Mouse (Mus musculus) gonadal fat pad, adult 2 months (tissue): Measurements from ENCODE around the gene Spint5. TPM values are rescaled to one million over a fixed set of nuclear protein-coding genes. Genes with fewer than 3 reads are reported as not detected.

ENCODE experiments used
- DNase-seq: peaks from one replicate; pipeline ENCODE4 v3.0.0-alpha.2; 2012; ENCODE audit warnings: low read depth
- polyA plus RNA-seq: library from polyadenylated mRNA; depleted of rRNA; stranded (reverse); fragments of >200 nt; gene quantifications from 2 replicates; pipeline ENCODE4 v1.2.3, GENCODE M21; 2012; rRNA removed

Spint5 gene
- polyA plus RNA-seq, 1 experiment = 127 TPM

DNA sequence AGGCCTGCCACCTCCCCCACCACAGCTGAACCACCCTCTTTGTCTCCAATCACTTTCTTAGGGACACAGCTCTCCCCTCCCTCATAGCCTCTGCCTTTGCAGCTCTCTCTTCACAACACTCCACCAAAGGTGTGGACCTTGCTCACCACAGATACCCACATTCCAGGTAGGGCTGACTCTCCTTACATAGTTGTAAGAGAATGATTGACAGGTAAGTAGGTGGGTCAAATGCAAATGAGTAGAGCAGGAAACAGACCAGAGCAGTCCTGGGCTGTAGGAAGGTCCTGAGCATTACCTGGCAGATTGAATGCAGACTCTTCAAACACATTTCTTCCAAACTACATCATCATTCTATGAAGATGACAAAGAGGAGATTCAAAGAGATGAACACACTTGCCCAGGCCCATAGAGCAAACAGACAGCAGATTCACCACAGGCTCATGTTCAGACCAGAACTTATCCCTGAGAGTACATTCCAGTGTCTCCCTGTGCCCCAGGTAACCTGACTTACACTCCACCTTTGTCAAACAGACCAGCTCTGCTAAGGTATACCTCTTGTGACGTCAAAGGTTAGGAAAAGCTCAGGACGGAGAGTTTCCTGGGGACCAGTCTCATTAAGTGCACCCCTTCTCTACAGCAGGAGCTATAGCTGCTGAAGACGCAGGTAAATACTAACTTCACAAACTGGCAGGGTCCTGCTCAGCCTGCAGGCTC lies 22.4 kb downstream of the Spint5 start:
- DNase-seq = no peak

DNA sequence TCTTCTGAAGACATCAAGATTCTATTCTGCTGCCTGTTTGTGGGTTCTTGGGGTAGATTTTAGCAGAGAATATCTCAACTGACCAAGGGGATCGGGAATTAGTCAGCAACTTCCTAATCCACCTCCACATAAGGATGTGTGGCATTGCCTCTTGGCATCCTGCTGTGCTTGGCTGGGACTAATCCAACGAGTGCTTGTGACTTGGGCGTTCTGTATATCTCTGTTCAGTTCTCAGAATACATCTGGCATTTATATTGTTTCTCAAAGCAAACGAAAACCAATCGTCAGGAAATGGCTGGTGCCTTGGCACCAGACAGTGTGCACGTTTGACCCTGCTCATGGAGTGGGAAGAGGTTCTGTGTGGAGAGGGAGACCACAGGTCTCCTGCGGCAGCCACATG lies 24.8 kb downstream of the Spint5 start:
- no peak for DNase-seq

DNA sequence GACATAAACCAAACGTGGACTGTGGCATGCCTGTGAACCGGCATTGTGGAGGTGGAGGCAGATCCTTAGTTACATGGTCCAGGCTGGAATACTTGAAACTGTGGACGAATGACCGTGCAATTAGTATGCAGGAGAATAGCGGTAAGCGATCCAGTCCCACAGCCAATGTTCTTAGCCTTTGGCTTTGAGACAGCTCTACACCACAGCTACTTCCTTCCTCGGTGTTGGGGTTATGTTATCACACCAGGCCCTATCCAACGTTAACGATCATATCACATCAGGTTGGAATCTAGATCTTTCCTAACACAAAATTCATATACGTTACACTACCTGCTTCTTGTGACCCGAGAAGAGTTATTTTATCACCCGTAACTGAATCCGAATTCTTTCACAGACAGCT lies 29.9 kb downstream of the Spint5 start:
- DNase-seq = no peak

DNA sequence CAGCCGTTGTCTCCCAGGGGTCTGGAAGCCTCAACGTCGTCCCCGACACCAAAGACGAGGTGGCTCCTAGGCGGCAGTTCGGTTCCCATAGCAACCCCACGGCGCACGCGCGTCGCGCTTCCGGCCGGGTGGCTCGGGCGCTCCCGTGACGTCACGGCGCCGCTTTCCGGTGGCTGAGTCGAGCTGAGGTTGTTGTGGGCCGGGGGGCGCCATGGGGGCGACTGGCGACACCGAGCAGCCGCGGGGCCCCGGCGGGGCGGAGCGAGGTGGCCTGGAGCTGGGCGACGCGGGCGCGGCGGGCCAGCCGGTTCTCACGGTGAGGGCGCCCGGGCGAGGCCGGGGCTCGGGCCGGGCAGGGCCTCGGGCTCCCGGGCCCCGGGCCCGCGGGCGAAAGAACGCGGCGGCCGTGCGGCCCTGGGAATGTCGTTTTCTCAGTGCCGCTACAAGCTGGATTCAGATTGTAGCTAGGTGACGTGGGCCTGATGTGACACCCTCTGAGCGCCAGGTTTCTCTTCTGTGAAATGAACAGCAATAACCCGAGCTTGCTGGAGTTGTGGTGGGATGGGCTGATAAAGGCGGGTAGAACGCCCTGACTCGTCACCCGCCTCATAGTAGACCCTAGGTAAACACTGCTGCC lies 30.9 kb downstream of the Spint5 start, which contains the start of the genes Wfdc3 and Dnttip1:
TSS of gene Wfdc3 (minus strand) at position 89 of the 637 bp plus-strand sequence.
TSS of gene Dnttip1 (plus strand) at position 141 of the 637 bp plus-strand sequence.
- DNase-seq = no peak

DNA sequence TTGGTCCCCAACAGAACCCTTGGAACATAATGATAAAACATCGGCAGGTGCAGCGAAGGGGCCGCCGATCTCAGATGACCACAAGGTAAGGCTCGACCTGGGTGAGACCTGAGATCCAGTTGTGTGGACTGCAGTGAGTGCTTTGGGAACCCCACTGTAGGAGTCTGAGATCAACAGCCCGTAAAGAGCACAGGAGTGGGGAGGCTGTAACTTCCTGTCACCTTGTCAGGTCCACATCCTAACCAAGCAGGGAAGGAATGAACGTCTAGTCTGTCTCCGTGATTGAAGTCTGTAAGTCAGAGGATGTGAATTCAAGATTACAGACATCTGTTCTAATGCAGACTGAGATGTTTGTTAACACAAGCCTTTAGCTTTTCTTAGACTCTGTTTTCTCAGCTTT lies 31.6 kb downstream of the Spint5 start:
- no peak for DNase-seq

DNA sequence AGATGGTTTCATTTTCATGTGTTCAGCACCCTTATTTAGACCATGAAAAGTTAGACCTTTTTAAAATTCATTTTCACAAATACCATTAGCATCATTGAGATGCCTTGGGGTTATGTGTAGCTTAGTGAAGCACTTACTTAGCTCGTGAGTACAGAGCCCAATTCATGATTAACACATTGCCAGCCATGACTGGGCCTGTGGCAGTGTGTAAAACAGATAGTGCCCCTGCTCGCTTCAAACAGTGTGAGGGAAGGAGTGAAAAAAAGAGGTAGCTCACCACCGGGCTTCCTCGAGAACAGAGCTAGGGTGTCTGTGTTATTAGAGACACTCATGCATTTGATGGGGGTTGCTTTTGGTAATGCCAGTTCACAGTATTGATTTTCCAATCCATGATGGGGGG lies 33.1 kb downstream of the Spint5 start:
- no peak for DNase-seq

DNA sequence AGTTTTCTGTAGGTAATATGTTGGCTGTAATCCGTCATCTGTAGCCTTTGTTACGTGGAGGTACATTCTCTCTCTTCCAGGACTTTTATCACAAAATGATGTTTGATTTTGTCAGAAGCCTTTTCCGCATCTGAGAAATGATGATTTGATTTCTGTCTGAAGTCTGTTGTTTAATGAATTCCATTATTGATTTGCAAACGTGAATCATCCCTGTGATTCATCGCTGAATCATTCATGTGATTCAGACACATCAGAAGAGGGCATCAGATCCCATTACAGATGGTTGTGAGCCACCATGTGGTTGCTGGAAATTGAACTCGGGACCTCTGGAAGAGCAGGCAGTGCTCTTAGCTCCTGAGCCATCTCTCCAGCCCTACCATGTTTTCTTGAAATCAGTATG lies 33.9 kb downstream of the Spint5 start:
- no peak for DNase-seq

DNA sequence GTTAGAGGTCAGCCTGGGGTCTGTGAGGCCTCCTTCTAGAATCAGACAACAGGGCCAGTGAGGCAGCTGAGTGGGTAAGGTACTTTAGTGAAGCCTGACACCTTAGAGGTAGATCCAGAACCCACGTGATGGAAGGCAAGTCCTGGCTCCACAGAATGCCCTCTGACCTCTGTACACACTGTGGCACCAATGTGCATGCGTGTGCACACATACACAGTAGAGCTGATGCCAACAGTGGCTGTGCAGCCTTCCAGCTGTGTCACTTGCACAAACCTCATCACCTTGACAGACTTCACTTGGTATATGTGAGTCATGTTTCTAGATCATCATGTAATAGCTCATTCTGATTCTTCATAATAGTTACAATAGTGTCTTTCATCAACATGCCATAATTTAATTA lies 37.3 kb downstream of the Spint5 start:
- no peak for DNase-seq

DNA sequence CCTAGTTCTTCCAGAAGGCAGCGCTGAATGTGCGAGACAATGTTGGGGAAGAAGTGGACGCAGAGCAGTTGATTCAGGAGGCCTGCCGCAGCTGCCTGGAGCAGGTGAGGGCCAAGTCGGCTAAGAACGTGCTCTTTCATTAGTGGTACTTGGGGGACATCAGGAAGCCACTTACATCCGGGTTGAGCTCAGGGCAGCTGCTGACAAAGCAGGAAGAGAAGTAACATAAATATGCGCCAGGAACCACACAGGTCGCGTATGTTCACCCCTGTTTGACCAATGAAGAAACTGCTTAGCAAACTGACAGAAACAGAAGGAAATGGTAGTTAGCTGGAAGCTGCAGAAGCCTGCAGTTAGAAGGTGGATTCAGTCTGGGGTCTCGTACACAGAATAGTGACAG lies 39.0 kb downstream of the Spint5 start:
- DNase-seq = no peak

DNA sequence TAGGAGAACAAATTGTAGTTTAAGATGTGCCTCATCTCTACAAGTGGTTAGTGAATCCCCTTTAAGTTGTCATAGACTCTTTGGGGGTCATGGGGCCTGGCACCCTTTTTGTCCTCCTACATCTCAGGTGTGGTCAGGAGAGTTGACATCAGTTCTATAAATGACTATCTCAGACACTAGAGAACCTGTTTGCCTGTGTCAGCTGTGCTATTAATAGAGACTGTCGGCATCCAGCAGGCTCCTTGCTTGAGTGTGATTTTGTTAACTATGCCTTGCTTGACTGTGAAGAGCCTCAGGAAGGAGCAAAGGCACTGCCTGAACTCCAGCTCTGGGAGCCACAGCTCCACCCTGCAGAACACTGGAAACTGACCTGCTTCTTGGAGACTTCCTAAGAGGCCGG lies 39.7 kb downstream of the Spint5 start:
- DNase-seq = no peak

DNA sequence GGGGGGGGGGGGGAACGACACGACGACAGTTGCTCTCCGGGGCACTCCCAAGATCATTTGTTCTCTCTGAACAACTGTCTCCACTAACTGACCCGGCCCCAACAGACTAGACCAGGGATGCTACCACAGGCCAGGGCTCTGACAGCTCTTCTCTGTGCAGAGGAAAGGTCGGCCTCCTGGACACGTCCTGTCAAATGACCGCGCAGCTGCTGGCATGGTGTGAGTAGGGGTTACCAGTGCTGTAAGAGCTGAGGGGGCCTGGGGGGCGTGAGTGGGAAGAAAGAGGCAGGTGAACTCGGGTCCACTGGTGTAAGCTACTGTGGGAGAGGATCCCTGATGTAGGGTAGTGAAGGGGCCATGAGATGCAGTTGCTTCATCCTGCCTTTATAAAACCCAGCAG lies 42.7 kb downstream of the Spint5 start:
- DNase-seq = no peak

DNA sequence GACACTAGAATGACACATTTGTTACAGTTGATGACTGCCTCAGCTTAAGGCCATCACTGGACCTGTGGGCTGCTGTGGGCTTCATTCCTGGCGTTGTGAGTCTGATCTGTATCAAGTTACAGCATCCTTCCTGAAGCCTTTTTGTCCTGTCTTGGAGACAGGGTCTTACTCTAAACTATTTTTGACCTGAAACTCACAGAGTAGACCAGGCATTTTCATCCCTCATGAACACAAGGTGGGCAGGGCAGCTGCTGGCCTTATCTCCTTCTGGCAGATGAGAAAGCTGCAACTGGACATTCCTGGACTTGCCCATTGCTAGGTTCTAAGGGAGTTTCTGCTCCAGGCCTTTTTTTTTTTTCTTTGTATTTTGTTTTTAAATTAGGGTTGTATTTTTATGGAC lies 43.6 kb downstream of the Spint5 start:
- no peak for DNase-seq

DNA sequence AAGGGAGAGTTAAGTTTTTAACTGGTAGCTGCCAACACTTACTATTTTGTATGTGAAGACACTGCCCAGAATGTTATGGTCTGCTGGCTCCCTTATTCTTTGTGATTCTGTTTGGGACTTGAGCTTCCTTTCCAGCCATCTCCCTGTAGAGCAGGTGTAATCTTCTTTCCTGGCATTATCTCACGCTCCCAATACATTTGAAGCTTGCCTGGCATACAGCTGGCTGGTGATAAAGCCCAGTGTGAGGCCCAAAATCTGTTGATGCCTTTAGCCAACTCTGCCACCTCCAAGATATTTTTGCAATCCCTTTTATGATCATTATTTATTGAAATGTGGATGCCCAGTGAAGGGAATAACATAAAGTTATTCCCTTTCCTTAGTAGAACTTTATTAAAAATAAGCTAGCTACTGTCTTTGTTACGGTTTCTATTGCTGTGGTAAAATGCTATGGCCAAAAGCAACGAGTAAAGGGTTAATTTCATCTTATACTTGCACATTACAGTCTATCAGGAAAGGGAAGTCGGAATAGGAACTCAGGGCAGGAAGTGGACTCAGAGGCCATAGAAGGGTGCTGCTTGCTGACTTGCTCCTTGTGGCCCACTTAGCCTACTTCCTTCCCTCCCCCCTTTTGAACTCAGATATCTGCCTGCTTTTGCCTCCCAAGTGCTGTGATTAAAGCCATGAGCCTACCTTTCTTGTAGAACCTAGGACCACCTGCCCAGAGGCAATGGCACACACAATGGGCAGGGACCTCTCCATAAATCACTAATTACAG lies 45.1 kb downstream of the Spint5 start:
- DNase-seq = no peak

DNA sequence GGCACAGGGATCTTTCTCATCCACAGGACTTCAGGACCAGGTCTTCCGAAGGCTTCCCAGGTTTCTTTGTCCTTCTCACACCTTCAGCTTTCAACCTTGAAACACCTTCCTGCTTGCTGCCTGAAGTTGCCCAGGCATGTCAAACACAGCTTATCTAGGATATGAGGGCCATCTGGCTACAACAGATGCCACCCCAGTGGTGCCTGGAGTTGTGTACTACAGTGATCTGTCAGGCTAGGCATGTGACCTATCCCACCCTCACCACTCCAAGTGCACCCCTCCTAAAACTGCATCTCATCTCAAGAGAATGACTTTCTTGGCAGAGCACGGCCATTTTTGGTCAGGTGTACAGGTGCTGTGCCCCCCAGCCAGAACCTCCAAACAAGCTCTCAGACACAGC lies 46.4 kb downstream of the Spint5 start:
- DNase-seq = no peak

DNA sequence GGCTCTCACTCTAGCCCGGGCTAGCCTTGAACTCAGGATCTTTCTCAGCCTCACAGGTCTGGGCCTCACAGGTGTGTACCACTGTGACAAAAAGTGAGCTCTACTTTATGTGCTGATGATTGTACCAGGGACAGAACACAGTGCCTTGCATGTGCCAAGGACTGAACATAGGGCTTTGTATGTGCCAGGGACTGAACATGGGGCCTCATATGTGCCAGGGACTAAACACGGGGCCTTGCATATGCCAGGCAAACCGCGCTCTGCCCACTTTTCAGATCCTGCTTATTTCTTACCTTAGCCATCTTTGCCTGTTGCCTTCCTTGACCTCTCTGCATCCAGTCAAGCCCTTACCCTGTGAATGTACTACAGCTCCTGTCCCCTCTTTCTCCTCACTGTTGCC lies 46.9 kb downstream of the Spint5 start:
- no peak for DNase-seq

DNA sequence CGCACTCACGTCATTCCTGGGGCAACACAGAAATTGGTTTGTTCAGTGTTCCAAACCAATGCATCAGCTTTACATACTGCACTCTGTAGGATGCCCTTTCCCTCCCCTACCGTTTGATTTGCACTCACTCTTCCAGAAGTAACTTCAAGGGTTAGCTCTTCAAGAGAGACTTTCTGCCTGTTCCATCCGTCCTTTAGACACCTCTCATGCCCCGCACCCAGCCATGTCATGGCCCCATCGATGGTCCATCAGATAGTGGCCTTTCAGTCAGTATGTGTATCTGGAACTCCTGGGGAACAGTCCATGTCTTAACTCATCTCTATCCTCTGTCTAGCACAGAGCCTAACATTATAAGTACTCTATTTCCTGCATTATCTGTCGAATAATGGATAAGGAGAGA lies 47.5 kb downstream of the Spint5 start:
- DNase-seq = no peak

DNA sequence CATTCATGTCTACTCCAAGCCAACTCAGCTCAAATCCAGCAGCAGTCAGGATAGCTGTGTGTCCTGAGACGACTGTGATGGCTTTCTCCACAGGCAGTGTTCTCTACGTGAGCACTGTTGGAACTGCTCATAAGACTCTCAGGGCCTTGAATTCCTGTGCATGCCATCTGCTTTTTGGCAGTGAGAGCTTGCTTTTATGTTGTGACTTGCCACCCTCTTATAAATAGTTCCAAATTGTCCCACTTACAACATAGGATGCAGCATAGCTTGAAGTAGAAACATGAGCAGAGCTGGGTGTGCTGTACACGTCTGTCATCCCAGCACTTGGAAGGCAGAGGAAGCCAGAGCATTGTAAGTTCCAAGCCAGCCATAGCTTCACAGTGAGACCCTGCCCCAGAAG lies 50.7 kb downstream of the Spint5 start:
- DNase-seq = no peak

Other genes with a start within 250 kb of the Spint5 start
- gene Trp53tg5, start 241.6 kb upstream of the Spint5 start, polyA plus RNA-seq = not detected in 2 replicates
- gene Dbndd2, start 229.2 kb upstream of the Spint5 start, polyA plus RNA-seq = 24.8 and 29.5 TPM in 2 replicates
- gene Pigt, start 217.8 kb upstream of the Spint5 start, polyA plus RNA-seq = 97.9 and 128 TPM in 2 replicates
- 12.1 and 16.0 TPM in 2 replicates for gene Wfdc2, start 152.9 kb upstream of the Spint5 start, polyA plus RNA-seq
- gene Spint3, start 141.8 kb upstream of the Spint5 start, polyA plus RNA-seq = 317 and 597 TPM in 2 replicates
- 94.1 and 109 TPM in 2 replicates for gene Wfdc6a, start 129.9 kb upstream of the Spint5 start, polyA plus RNA-seq
- 211 and 222 TPM in 2 replicates for gene Eppin, start 121.7 kb upstream of the Spint5 start, polyA plus RNA-seq
- gene Wfdc6b, start 101.8 kb upstream of the Spint5 start, polyA plus RNA-seq = 159 and 208 TPM in 2 replicates
- 341 and 347 TPM in 2 replicates for gene Wfdc8, start 101.7 kb upstream of the Spint5 start, polyA plus RNA-seq
- 238 and 428 TPM in 2 replicates for gene Wfdc16, start 76.5 kb upstream of the Spint5 start, polyA plus RNA-seq
- 5,228 and 5,435 TPM in 2 replicates for gene Wfdc10, start 59.3 kb upstream of the Spint5 start, polyA plus RNA-seq
- 190 and 293 TPM in 2 replicates for gene Wfdc9, start 58.7 kb upstream of the Spint5 start, polyA plus RNA-seq
- gene Wfdc11, start 41.2 kb upstream of the Spint5 start, polyA plus RNA-seq = 6.6 and 15.6 TPM in 2 replicates
- gene Wfdc13, start 30.2 kb upstream of the Spint5 start, polyA plus RNA-seq = 1,038 and 1,237 TPM in 2 replicates
- 272 and 330 TPM in 2 replicates for gene Spint4, start 16.8 kb upstream of the Spint5 start, polyA plus RNA-seq
- gene Wfdc3, start 30.6 kb downstream of the Spint5 start, polyA plus RNA-seq = 11.1 and 11.3 TPM in 2 replicates
- gene Dnttip1, start 30.7 kb downstream of the Spint5 start, polyA plus RNA-seq = 29.9 and 49.6 TPM in 2 replicates
- gene Ube2c, start 54.6 kb downstream of the Spint5 start, polyA plus RNA-seq = 8.5 and 11.8 TPM in 2 replicates
- gene Tnnc2, start 64.7 kb downstream of the Spint5 start, polyA plus RNA-seq = 17.6 and 20.6 TPM in 2 replicates
- 23.0 and 24.6 TPM in 2 replicates for gene Snx21, start 70.5 kb downstream of the Spint5 start, polyA plus RNA-seq
- gene Acot8, start 89.6 kb downstream of the Spint5 start, polyA plus RNA-seq = 31.4 and 31.5 TPM in 2 replicates
- gene Zswim3, start 89.8 kb downstream of the Spint5 start, polyA plus RNA-seq = 3.4 and 3.7 TPM in 2 replicates
- 10.5 and 11.8 TPM in 2 replicates for gene Zswim1, start 107.4 kb downstream of the Spint5 start, polyA plus RNA-seq
- 0.46 and 0.70 TPM in 2 replicates for gene Spata25, start 113.2 kb downstream of the Spint5 start, polyA plus RNA-seq
- gene Ctsa, start 117.6 kb downstream of the Spint5 start, polyA plus RNA-seq = 274 and 289 TPM in 2 replicates
- 5.9 and 7.4 TPM in 2 replicates for gene Neurl2, start 118.2 kb downstream of the Spint5 start, polyA plus RNA-seq
- 277 and 290 TPM in 2 replicates for gene Pltp, start 142.4 kb downstream of the Spint5 start, polyA plus RNA-seq
- 32.0 and 33.9 TPM in 2 replicates for gene Pcif1, start 164.0 kb downstream of the Spint5 start, polyA plus RNA-seq
- 20.6 and 21.7 TPM in 2 replicates for gene Zfp335, start 196.5 kb downstream of the Spint5 start, polyA plus RNA-seq
- 7.0 and 9.7 TPM in 2 replicates for gene Mmp9, start 225.5 kb downstream of the Spint5 start, polyA plus RNA-seq
- 1.7 and 2.0 TPM in 2 replicates for gene Slc12a5, start 245.5 kb downstream of the Spint5 start, polyA plus RNA-seq